22 mouse cellular contexts compared by ENCODE assay signal in genomic region chr12:87029251-87029976, GRCm38 (mm10). TPM values are rescaled to one million over a fixed set of nuclear protein-coding genes. Genes with fewer than 3 reads are reported as not detected.
A peak's percentile ranks its signal among the peaks of the same experiment; 100 is the strongest.
DNase-seq lines count a peak whose midpoint lies in the region; ATAC-seq lines count a peak whose summit lies in the region.
"Had no signal": no experiment of that assay in that cellular context is flagged by ENCODE, and none has a peak within 500 bp of the region (broad histone marks: within the 10 kb centered on the region; RNA-seq: fewer than 3 reads in every experiment).

No protein-coding gene starts in this region.

- intact Hi-C loops in heart, postnatal 36 days (cut with DNase I): no loop called here

- no peak for ATAC-seq in megakaryocyte progenitor cell, adult 5-6 weeks (replicated peaks; ENCODE audit: poor library complexity)
- ATAC-seq: forebrain, embryonic 13.5 days; hindbrain, embryonic 16.5 days had no signal

- peak; percentile 74 for DNase-seq in heart, adult 11 months
- DNase-seq in heart, postnatal 36 days: no peak
- peak; percentile 14 for DNase-seq in MEL-GATA-1-ER (ENCODE audit: extremely low read depth, low read depth)
- DNase-seq in cerebellum, adult 18-20 months: peak; percentile 84
- DNase-seq in cerebellum, postnatal 10 days: peak; percentile 87 to 90
- DNase-seq in adipocyte (ENCODE audit: low spot score): no peak
- DNase-seq in natural killer cell, adult 2 months (ENCODE audit: low spot score in 2 of 2): no peak
- DNase-seq: adrenal gland, postnatal 25 days; gastrocnemius, postnatal 36 days; heart, postnatal 10 days; kidney, adult 18-20 months; kidney, postnatal 36 days; liver, embryonic 13.5 days; lung, embryonic 14.5 days; lung, postnatal 14 days; right cerebral cortex, postnatal 14 days had no signal

RNA-seq across cellular contexts. Expression of gene Tmem63c, which starts 8.3 kb away (rescaled TPM):
- total RNA-seq in heart, postnatal 36 days (2021): under 1 TPM in 1 of 2 experiments, not detected in 1; 0.25 TPM
- total RNA-seq in megakaryocyte progenitor cell, adult 5-6 weeks (2015): not detected in 2 replicates
- not detected in 2 replicates for total RNA-seq in megakaryocyte progenitor cell, adult 5-6 weeks (2017)
- total RNA-seq: G1E; gastrocnemius, adult 18-20 months; gastrocnemius, postnatal 36 days had no signal

RNA-seq across cellular contexts. Expression of gene Zdhhc22, which starts 39.2 kb away (rescaled TPM):
- total RNA-seq in heart, postnatal 36 days (2021): not detected
- not detected in 2 replicates for total RNA-seq in megakaryocyte progenitor cell, adult 5-6 weeks (2015)
- total RNA-seq in megakaryocyte progenitor cell, adult 5-6 weeks (2017): not detected in 2 replicates
- total RNA-seq: gastrocnemius, adult 18-20 months; gastrocnemius, postnatal 36 days; heart, adult 8-10 months; heart, postnatal 10 days had no signal

Comparison
In these comparisons a context has a peak if more than half of its experiments do, and no peak if none do; other contexts are left out.
1. DNase-seq: peak in heart, adult 11 months (single experiment), MEL-GATA-1-ER (single experiment), cerebellum, adult 18-20 months (2 of 2) and cerebellum, postnatal 10 days (2 of 2); none in heart, postnatal 36 days (0 of 2), adipocyte (single experiment) and natural killer cell, adult 2 months (0 of 2).